Mouse (Mus musculus) heart, adult 11 months (tissue): Measurements from ENCODE around the gene Gldc.
"Not testable (repeated sequence)": the region's sequence is repeated elsewhere in the genome, so short reads cannot be mapped to it uniquely, and the experiment has no call there.

Source experiments
- DNase-seq: peaks from one replicate; pipeline ENCODE4 v3.0.0; 2022

Gene Gldc

GRCm38 (mm10) chr19:30174919-30175571 is at the start of gene Gldc:
Gldc (minus strand) TSS chr19:30175429.
- peak; percentile 94 for DNase-seq

GRCm38 (mm10) chr19:30222593-30222992 is 47.4 kb upstream of the Gldc start:
- DNase-seq = peak; percentile 80

- DNase-seq = peak; percentile 63
Measured at GRCm38 (mm10) chr19:30217335-30217734, 42.1 kb upstream of the Gldc start.

- peak; percentile 66 for DNase-seq
Measured at GRCm38 (mm10) chr19:30216186-30216585, 41.0 kb upstream of the Gldc start.

GRCm38 (mm10) chr19:30215736-30216135 is 40.5 kb upstream of the Gldc start:
- peak; percentile 69 for DNase-seq

GRCm38 (mm10) chr19:30214026-30214425 is 38.8 kb upstream of the Gldc start:
- peak; percentile 53 for DNase-seq

GRCm38 (mm10) chr19:30209006-30209405 is 33.8 kb upstream of the Gldc start:
- DNase-seq = not testable (repeated sequence)

- no peak for DNase-seq
Measured at GRCm38 (mm10) chr19:30206981-30207380, 31.8 kb upstream of the Gldc start.

GRCm38 (mm10) chr19:30205874-30206273 is 30.6 kb upstream of the Gldc start:
- DNase-seq = no peak

- no peak for DNase-seq
Measured at GRCm38 (mm10) chr19:30205159-30205816, 30.1 kb upstream of the Gldc start.

- no peak for DNase-seq
Measured at GRCm38 (mm10) chr19:30202177-30202576, 26.9 kb upstream of the Gldc start.

GRCm38 (mm10) chr19:30194999-30195398 is 19.8 kb upstream of the Gldc start:
- DNase-seq = no peak

GRCm38 (mm10) chr19:30187232-30187631 is 12.0 kb upstream of the Gldc start:
- DNase-seq = no peak

- no peak for DNase-seq
Measured at GRCm38 (mm10) chr19:30185536-30185935, 10.3 kb upstream of the Gldc start.

- no peak for DNase-seq
Measured at GRCm38 (mm10) chr19:30179979-30180378, 4.8 kb upstream of the Gldc start.

- DNase-seq = no peak
Measured at GRCm38 (mm10) chr19:30174074-30174670, 1.1 kb downstream of the Gldc start.

GRCm38 (mm10) chr19:30171346-30172055 is 3.7 kb downstream of the Gldc start:
- DNase-seq = no peak

- no peak for DNase-seq
Measured at GRCm38 (mm10) chr19:30170319-30170718, 4.9 kb downstream of the Gldc start.

GRCm38 (mm10) chr19:30166801-30167505 is 8.3 kb downstream of the Gldc start:
- DNase-seq = no peak

- DNase-seq = no peak
Measured at GRCm38 (mm10) chr19:30164228-30164627, 11.0 kb downstream of the Gldc start.

GRCm38 (mm10) chr19:30162808-30163207 is 12.4 kb downstream of the Gldc start:
- DNase-seq = peak; percentile 59

GRCm38 (mm10) chr19:30160021-30160420 is 15.2 kb downstream of the Gldc start:
- peak; percentile 68 for DNase-seq

GRCm38 (mm10) chr19:30158189-30158588 is 17.0 kb downstream of the Gldc start:
- DNase-seq = no peak
